Mouse (Mus musculus): Measurements from ENCODE around the gene Kif1c.

Kif1c gene

DNA sequence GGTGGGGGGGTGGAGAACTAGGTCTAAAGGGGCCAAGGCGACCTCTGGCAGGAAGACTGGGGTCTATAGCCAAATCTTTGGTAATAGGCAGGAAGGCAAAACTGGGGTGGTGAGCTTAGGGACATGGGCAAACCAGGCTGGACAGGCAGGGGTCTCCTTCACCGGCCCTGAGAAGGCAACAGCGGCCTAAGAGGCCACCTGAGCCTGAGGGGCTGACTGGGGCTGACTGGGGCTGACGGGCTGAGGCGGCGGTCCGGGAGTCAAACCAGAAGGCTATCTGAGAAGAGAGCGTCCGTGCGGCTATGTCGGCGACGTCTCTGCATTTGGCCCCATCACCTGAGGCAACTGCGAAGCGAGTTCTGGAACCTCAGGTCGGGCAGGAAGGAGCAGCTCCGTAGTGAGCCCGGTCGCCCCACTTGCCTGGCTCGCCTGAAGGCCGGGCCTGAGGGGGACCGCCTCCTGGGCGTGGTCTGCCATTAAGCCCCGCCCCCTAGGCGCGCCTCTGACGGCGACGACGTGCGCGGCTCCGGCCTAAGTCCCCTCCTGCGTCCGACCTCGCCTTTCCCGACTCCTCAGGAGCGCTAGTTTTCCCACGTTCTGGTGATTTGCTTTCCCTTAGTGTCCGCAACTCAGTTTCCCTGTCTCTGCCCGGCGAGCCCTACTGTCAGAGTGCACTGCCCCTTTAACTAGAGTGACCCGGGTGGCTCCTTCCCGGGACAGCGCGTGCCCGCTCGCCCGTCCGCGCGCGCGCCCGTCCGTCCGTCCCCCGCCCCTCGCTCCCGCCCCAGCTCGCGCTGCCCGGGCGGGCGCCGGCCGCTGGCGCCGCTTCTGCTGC is at the start of gene Kif1c, which contains the start of gene Inca1:
TSS of gene Kif1c (plus strand) at position 827 of the 835 bp plus-strand sequence.
TSS of gene Inca1 (minus strand) at position 434 of the 835 bp plus-strand sequence.
- DNase-seq (ENCODE audit: low spot score in 2 of 2), result peak; percentile 92 to 93

DNA sequence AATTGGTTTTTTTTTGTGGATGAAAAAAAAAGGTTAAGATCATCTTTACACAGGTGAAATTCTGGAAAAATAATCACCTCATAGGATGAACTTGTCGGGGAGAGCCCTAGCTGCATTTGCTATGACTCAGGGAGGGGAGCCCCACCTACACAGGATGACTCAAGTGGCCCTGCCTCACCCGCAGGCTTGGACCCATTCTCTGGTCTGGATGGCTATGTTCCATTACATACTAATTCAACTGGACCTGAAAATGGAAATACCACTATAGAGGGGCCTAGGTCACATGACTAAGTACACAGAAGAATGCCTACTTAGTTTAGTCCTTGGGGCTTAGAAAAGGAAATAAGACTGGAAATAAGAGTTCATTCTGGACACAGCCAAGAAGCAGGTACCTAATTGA is 49.0 kb upstream of the Kif1c start:
- DNase-seq (ENCODE audit: low spot score in 2 of 2), result peak in 1 of 2 experiments; percentile 44

DNA sequence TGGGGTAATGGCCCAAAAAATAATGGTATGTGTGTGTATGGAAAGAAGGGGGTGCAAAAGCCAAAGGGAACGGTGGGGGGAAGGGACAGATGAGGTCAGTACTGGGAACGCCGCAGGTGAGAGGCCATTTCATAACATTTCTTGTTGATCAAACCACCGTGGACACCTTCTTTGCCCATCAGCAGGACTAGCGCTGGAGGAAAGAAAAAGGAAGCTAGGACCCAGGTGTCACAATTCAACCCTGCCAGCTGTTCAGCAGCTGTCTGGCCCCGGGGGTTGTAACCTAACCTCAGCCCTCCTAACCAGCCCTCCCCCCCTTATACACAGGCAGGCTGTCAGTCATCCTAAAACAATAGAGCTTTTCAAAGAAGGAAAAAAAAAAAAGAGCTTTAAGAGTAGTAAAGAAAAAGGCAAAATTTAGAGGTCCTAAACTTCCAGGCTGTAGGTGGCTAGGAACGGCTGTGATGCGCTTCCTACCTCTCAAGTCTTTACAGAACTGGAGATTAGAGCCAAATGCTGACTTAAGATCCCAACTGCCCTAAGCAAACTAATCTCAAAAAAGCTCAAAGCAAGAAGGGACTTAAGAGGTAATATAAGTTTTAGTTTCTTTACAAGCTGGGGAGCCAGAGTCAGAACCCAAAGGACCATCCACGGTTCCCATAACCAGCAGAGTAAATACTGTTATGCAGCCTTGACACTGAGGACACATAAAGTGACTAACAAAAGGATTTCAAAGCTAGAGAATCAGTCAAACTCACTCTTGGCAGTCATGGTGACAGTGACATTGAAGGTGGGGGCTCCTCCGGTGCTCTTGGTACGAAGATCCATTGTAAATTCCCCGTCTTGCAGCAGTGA is 48.1 kb upstream of the Kif1c start:
- peak in 1 of 2 experiments; percentile 49 for DNase-seq (ENCODE audit: low spot score in 2 of 2)

DNA sequence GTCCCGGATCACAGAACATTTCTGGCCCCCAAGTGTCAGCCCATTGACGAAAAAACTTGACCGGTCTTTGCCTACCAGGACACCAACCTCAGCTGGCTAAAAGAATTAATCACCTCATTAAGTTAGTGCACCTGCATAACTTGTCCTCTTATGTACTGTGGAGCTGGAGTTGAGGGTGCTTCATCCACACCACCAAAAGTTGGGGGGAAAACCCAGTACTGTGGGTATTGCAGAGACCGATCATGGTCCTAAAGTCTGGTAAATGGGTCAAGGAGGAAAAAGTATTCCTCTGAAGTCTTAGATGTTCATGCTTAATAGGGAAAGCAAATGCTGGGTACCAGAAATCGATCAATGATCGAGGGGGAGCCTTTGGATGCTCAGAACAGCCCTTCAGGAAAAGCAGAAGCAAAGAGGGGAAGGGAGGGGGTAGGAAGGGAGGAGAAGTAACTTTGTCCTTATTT is 47.4 kb upstream of the Kif1c start:
- no peak for DNase-seq (ENCODE audit: low spot score in 2 of 2)

DNA sequence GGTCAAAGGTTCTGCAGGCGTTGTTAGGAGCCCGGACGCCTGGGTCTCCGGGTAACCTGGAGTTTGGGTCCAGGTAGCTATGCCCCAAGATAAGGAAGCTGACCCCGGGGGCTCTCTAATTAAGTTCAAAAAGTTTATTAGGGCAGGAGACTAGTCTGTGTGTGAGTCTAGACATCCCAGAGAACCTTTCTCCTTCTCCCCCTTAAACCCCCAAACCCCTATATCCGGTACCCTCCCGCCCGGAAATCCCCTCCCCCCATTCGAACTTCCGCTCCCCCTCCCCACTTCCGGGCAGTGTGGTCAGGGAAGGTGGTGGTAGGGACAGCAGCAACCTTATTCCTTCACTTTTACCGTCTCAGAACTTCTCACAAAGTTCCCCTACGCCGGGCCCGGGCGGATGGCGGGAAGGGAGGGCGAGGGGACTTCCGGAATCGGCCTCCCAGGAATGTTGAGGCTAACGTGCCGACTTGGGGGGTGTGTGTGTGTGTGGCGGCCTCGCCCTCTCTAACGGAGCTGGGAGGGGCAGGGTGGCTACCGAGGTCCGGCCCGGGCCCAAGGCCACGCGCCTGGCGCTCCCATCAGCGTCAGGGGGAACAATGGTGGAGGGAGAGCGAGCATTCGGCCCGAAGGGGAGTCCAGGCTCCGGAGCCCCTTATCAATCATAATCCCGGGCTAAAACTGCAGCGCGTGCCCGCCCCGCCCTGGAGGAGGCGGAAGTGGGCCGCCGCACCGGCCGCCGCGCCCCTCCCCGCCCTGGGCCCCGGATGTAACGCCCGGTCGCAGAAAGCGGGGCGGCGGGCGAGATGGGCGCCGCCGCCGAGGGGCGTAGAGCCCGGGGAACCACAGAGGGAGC is 46.8 kb upstream of the Kif1c start:
- DNase-seq (ENCODE audit: low spot score in 2 of 2), result peak; percentile 80 to 81

DNA sequence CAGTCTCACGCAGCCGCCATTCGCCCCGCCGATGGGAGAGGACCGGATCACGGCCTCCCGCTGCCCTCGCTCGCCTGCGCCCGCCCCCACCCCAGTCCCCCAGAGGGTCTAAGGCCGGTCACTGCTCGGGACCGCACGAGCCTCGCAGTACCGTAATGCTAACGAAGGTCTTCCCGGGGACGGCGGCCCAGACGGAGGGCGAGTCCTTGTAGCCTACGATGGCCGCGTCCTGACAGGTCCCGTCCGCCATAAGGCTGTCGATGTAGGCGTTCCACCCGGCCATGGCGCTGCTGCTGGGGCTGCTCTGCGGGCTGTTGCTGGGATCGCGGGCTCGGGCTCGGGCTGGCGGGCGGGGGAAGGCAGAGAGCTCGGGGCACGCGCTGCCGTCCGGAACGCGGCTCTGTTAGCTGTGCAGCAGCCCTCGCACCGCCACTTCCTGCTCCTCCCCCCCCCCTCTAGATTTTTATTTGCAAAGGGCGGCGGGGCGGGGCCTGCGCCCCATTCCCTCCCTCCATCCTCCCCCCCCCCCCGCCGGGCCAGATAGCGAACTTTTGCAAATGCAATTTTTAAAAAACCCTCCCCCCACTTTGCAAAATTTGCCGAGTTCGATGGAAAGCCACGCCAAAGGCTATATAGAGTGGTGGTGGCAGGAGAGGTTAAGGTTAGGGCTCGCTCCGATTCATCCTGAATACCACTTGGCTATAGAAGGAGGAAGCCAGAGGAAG is 46.0 kb upstream of the Kif1c start, which contains the start of gene Pfn1:
TSS of gene Pfn1 (minus strand) at position 447 of the 725 bp plus-strand sequence.
- DNase-seq (ENCODE audit: low spot score in 2 of 2), result peak; percentile 80 to 82

DNA sequence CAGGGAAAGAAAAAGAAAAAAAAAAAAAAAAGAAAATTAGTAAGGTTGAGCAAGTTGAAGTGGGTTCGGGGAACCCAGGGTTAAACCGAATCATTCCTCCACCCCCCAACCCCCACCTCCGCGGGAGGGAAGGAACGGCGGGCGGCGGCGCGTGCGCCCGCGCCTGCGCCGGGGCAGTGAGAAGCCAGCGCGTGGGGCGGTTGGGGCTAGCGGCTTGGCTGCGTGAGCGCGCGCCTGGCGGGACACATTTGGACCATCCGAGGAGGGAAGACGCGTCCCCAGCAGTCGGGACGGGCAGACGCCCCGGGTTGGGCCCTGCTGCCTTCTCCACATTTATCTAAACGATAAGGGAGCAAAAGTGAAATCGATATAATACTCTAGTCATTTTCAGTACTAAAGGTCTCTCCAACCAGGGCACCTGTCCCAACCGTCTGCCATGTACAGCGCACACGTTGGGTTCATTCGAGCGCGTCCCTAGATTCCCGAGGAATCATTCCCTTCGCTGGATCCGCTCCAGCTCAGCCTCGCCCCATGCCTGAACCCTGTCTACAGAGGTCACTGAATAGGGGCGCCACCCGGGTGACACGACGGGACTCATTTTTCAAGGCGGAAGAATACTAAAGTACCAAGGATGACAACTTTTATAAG is 45.3 kb upstream of the Kif1c start:
- DNase-seq (ENCODE audit: low spot score in 2 of 2), result peak; percentile 78 to 81

DNA sequence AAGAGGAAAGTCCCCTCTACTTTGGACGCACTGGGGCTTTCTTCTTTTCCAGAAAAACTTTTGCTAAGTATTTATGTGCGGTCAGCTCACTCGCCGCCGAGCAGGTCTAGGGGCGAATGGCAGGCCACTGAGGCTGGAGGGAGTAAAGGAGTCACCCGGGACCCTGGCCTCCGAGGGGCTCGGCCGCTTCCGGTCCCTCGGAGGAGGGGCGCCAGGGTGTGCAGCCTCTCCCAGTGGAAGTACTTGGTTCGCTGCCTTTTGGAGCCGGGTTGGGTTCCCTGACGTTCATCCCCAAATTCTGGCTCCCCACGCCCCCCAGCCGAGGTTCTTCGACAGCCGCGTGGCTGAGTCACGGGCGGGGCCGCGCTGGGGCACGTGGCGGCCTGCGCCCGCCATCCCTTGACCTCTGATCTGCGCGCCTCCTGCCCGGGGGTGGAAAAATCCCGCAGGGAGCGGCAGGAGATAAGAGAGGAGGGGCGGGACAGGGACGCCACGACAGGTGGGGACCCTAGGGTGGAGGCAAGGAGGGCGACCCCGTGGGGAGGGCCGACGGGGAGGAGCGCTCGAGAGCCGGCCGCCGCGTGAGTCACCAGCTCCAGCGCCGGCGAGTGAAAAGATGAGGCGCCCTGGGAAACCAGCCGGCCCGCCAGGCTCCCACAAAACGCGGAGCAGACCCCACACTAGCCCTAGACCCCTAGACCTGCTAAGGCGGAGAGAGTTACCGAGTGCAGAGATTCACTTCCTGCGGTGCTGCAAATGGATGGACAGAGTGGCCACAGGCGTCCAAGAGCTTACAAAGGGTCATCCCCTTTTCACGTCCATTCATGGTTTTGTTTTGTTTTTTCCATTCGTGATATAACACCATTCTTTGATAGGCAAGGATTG is 44.5 kb upstream of the Kif1c start:
- DNase-seq (ENCODE audit: low spot score in 2 of 2), result peak in 1 of 2 experiments; percentile 62

DNA sequence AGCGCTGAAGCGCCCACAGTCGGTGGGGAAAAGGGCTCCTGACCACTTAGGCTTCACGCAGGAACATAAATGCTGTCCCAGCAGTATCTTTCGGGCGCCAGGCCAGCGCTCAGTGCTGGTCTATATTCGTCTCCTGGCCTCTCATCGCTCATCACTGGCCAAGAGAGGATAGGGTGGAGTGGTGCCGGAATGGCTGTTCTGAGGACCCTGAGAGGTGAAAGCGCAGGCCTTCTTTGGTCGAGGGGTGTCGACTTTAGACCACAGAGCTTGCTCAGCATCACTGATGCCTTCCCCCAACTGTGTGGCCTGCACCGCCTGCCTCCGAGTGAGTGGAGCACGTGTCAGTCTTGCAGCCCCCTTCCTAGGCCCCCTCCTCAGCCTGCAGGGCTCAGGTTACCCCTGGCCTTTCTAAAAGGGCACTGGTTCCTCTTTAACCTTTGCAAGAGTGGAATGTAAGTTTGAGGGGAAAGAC is 43.9 kb upstream of the Kif1c start:
- no peak for DNase-seq (ENCODE audit: low spot score in 2 of 2)

DNA sequence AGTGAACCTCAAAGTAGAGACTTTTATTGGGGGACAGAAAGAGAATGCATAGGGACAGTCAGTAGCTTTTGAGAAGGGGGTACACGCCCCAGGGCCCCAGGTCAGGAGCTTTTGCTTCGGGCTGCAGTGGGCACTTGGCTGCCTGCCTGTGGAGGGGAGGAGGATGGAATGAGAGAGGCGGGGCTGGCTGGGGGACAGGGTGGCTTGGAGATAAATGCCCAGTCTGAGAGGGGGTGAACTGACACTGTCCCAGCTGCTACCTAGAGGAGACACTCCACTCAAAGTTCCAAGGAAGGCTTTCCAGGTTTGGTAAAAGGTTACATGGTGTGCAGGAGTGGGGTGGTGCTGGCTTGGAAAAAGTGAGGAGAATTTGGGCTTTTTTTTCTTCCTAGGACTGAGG is 43.4 kb upstream of the Kif1c start, which contains the start of gene Eno3:
TSS of gene Eno3 (plus strand) at position 239 of the 400 bp plus-strand sequence.
- no peak for DNase-seq (ENCODE audit: low spot score in 2 of 2)

DNA sequence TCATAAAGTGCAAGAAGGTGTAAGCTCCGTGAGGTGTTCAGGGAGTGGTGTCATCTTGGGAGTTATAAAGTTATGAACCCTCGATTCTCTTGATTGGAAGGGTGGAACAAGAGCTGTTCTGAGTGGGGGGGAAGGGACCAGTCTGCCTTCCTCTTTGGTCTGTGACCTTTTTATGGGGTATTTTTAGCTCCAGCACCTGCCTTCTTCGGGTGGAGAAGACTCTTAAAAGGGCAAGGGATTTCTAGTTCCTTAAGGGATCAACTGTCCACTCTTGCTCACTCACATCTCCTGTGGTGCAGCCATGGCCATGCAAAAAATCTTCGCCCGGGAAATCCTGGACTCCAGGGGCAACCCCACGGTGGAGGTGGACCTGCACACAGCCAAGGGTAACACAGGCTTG is 42.8 kb upstream of the Kif1c start:
- DNase-seq (ENCODE audit: low spot score in 2 of 2), result peak in 1 of 2 experiments; percentile 53

DNA sequence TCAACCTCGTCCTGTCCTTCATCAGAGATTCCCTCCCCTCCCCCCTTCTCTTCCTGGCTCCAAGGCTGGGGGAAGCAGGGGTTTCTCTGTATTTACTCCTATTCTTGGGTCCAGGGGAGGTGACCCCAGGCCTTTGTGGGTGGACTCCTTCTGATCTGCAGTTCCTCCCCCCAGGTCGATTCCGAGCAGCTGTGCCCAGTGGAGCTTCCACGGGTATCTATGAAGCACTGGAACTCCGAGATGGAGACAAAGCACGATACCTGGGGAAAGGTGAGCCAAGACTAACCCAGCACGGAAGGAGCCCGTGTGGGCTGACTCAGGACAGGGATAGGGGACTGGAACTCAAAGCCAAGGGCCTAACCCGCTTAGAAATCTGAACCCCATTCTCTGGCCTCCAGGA is 42.4 kb upstream of the Kif1c start:
- DNase-seq (ENCODE audit: low spot score in 2 of 2), result no peak

DNA sequence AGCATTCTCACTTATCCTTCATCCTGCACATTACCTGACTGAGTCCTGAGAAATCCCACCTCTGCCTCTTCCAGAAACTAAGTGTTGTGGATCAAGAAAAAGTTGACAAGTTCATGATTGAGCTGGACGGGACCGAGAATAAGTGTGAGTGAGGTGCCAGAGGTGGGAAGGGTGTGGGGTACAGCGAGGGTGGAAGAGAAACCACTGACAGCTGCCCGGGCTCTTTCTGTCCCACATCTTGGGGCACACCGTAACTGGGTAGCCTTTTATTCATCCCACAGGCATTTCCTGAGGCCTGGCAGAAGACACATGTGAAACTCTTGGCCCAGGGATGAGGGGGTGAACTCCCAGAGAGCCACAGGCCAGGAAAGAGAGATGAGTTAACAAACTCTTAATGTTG is 41.8 kb upstream of the Kif1c start:
- DNase-seq (ENCODE audit: low spot score in 2 of 2), result no peak

DNA sequence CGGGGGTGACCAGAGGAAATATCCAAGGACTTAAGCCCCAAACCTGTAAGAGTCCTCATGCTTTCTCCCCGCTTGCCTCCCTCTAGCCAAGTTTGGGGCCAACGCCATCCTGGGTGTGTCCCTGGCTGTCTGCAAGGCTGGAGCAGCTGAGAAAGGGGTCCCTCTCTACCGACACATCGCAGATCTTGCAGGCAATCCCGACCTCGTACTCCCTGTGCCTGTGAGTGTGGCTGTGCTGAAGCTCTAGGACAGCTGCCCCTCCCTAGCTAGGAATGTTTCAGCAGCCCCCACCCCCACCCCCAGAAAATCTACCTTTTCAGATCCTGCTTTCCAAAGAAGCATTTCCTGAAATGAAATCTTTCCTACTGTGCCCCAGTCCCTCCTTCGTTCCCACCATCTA is 41.4 kb upstream of the Kif1c start:
- DNase-seq (ENCODE audit: low spot score in 2 of 2), result no peak

DNA sequence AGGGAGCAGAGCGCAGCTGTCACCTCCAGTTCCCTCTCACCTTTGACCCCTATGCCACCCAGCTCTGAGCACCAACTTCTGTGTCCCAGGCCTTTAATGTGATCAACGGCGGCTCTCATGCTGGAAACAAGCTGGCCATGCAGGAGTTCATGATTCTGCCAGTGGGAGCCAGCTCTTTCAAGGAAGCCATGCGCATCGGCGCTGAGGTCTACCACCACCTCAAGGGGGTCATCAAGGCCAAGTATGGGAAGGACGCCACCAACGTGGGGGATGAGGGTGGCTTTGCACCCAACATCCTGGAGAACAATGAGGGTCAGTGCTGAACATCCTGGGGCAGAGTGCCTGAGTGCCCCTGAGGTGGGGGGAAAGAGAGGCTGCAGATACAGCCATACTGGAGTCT is 39.8 kb upstream of the Kif1c start:
- DNase-seq (ENCODE audit: low spot score in 2 of 2), result no peak

DNA sequence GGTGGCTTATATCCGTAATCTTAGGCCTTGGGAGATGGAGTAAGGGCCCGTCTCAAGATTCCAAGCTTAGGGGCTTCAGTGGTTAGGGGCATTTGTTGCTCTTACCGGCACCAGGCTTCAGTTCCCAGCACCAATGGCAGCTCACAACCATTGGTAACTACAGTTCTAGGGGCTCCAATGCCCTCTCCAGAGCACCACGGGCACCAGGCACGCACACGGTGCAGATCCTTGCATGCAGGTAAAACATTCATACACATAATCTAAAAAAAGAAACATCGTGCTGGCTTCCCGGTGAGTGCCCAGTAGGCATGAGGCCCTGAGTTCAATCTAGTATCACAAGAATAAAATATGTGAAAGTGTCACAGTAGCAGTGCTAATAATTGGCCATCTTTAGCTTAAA is 37.2 kb upstream of the Kif1c start:
- no peak for DNase-seq (ENCODE audit: low spot score in 2 of 2)

DNA sequence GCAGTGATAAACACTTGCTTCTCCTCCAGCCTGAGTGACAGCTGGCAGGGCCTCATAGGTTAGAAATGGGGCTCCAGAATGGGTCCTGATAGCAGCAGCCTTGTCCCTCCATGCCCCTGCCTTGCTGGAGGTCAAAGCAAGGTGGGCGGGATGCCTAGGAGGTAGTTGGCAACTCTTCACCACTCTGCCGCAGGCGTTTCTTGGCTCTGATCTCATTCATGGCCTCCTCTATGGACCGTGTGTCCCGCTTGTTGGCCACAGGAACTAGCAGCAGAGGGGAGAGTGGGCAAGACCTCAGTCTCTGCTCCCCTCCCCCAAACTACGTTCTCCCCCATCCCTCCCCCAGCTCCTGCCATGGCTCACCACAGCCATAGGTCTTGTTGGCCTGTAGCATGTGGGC is 36.4 kb upstream of the Kif1c start:
- no peak for DNase-seq (ENCODE audit: low spot score in 2 of 2)

DNA sequence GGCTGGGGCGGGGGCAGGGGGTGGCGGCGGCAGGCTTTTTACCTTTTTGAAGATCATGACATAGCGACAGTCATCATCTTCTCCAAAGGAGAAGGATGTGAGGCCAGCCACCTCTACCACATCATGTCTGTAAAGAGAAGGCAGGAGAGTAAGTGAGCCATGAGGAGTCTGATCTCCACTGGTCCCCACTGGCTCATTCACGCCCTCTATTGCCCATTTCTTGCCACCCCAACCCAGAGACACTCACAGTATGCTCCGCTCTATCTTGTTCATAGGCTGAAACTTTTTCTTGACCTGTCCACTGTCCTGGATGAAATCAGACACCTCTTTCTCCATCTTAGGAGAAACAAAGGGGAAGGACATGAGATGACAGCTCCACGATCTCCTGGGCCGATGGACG is 35.6 kb upstream of the Kif1c start:
- DNase-seq (ENCODE audit: low spot score in 2 of 2), result no peak

DNA sequence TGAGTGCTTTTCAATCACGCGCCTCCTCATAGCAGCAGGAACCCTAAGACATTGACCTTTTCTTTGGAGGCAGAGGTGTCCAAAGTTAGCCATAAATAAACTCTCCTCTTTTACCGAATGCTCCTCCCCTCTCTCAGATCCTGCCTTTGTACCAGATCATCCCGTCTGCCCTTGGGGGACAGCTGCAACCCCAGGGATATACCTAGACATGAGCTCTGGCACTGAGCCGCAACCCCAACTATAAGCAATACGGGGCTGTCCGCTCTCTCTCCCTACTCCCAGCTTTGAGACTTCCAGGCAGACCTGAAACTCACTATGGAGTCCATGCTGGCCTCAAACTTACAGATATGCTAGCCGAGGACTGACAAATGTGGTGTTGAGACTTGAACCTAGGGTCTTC is 33.7 kb upstream of the Kif1c start:
- DNase-seq (ENCODE audit: low spot score in 2 of 2), result no peak

All from spleen, postnatal 36 days (tissue).